Mouse (Mus musculus) 3134 (cell line): Measurements from ENCODE around the gene Rbm47.

Experiments
- DNase-seq: peaks from one replicate; pipeline ENCODE4 v3.0.0-alpha.2; 2011; ENCODE audit warnings: low spot score; ENCODE audit not compliant: insufficient read length; ENCODE audit errors: extremely low read depth

Rbm47 gene

DNA sequence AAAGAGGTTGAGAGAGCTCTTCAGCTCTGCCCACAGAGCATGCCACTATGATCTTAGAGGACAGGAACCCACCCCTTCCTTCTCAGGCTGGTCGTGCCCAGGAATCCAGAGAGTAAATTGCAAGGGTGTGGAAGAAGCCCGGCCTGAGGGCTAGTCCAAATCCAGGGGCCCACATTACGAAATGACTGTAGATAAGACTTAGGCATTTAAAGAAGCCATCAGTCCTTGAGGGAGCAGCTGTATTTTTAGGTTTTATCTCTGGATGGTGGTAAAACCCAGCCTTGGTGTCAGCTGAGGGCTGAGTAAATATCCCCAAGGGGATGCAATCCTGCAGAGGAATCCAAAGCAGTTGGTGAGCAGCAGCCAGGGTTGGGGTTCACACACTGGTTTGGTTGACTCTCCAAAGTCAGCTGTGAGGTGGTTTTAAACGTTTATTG, 6.7 kb downstream of the Rbm47 start:
- peak; percentile 42 for DNase-seq

DNA sequence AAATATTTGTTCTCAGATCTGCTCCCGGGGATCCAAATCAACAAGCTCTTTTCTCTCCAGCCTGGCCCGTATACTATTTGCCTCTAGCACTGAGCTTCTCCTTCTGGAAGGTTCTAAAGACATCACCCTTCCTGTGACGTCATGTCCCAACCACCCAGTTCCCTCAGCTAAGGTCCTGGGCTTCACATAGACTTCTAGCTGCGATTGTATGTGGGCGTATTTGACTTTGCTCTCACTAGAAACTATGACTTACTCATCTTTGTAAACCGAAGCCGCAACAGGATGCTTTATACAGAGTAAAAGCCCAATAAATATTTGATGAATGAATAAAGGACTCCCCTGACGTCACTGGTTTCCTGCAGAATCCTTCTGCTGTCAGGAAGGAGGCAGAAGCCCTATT, 7.2 kb downstream of the Rbm47 start:
- DNase-seq, result peak; percentile 70

- DNase-seq, result no peak
Observed at GRCm38 (mm10) chr5:66156431-66156962, 16.4 kb downstream of the Rbm47 start.

- DNase-seq, result no peak
Observed at GRCm38 (mm10) chr5:66154616-66155015, 18.3 kb downstream of the Rbm47 start.

GRCm38 (mm10) chr5:66153486-66153885, 19.4 kb downstream of the Rbm47 start:
- DNase-seq, result no peak

- peak; percentile 23 for DNase-seq
Observed at GRCm38 (mm10) chr5:66151301-66152188, 21.4 kb downstream of the Rbm47 start.

GRCm38 (mm10) chr5:66150706-66151300, 22.1 kb downstream of the Rbm47 start:
- peak; percentile 66 for DNase-seq

DNA sequence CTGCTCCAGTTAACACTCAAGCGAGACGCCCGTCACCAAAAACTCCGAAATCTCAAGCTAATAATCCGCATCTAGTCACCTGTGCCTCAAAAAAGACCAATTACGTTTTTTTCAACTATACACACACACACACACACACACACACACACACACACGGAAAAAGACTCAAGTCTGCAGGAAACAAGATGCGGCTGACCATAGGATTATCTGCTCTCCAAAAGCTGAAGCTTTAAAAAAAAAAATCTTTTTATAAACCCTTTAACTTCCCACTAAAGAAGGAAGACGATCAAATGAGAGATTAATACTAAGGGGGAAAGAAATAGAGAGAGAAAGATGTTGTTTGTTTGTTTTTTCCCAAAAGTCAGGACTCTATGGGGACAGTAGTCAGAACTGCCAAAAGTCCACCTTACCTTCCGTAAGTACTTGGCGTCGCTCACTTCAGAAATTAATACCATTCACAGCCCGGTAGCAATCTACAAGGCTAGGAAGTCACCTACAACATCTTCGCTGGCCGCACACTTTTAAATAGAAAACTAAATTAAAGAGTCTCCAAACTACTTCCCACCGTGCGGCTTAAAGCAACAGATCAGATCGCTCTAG, 22.7 kb downstream of the Rbm47 start:
- DNase-seq, result no peak

DNA sequence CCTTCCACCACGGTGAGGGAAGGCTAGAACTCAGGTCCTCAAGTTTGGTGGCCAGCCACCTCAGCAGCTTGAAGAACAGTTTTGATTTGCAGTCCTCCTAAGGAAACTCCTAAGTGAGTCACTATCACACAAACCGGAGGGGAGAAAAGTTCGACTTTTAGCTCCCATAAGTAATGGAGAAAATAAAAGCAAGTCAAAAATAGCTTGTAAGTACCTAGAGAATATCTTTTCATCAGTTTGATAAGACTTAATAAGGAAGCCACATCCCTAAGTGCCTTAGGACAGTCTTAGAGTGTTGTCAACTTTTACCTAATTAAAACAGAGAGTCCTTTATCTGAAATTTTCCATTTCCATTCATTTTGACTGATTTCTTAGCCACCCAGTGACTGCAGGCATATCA, 23.3 kb downstream of the Rbm47 start:
- no peak for DNase-seq

- no peak for DNase-seq
Observed at GRCm38 (mm10) chr5:66149111-66149510, 23.8 kb downstream of the Rbm47 start.

GRCm38 (mm10) chr5:66147313-66147712, 25.6 kb downstream of the Rbm47 start:
- DNase-seq, result peak; percentile 32

GRCm38 (mm10) chr5:66145583-66145982, 27.3 kb downstream of the Rbm47 start:
- DNase-seq, result no peak

- DNase-seq, result no peak
Observed at GRCm38 (mm10) chr5:66143093-66144032, 29.6 kb downstream of the Rbm47 start.

DNA sequence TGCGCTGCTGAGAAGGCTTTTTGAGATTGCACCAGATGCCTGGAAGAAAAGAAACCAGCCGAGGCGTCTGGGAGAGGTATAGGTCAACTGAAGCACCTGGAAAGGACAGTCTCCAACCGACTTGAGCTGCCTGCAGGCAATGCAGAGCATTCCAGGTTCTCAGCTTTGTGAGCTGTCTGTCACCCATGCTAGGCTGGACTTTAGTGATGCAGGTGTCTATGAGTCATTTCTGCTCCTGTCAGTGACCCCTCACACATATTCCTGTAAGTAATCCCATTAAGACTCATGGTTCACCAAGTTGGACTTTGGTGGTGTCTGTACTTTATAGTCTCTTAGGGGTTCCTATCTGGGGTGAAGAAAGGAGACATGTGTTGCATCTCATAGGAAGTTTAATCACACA, 31.4 kb downstream of the Rbm47 start:
- DNase-seq, result no peak

- no peak for DNase-seq
Observed at GRCm38 (mm10) chr5:66139634-66140295, 33.2 kb downstream of the Rbm47 start.

- DNase-seq, result no peak
Observed at GRCm38 (mm10) chr5:66139171-66139570, 33.7 kb downstream of the Rbm47 start.

DNA sequence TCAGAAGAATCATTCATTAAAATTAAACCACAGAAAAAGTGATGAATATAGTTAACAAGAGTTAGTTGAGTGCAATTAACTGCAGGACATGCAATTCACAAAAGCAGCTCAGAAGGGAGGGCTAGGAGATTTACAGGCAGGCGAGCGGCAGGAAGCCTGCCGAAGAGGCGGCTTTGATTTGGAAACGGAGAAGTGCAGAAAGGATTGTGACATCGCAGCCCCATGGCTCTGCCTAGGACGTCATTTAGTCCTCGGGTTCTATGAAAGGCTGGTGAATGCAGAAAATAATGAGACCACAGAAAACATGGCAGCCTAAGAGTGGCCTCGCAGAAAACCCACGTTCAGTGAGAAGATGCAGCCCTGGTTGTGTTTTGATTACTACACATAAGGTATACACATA, 34.3 kb downstream of the Rbm47 start:
- DNase-seq, result no peak

DNA sequence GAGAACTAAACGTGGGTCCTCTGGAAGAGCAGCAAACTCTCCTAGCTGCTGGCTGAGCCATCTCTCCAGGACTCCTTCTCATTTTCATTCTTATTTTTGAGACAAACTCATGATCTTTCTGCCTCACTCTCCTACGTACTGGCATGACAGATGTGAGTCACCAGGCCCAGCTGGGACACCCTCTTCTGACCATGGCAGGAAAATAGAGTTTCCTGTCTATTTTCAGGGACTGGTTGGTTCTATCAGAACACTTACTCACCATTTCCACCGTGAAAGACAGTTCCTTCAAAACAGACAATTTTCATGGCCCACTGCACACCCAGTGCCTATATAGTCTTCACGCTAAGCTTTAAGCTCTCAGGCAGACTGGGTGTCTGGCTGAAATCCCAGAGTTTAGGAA, 35.7 kb downstream of the Rbm47 start:
- peak; percentile 56 for DNase-seq

- DNase-seq, result no peak
Observed at GRCm38 (mm10) chr5:66135853-66136210, 37.1 kb downstream of the Rbm47 start.
